Mouse (Mus musculus) gonadal fat pad, adult 2 months (tissue): ENCODE data around the gene Tcf15. TPM values are rescaled to one million over a fixed set of nuclear protein-coding genes. Genes with fewer than 3 reads are reported as not detected.

Experiments used
- DNase-seq: peaks from one replicate; pipeline ENCODE4 v3.0.0-alpha.2; 2012; ENCODE audit warnings: low read depth
- polyA plus RNA-seq: library from polyadenylated mRNA; depleted of rRNA; stranded (reverse); fragments of >200 nt; gene quantifications from 2 replicates; pipeline ENCODE4 v1.2.3, GENCODE M21; 2012

The Tcf15 gene
- polyA plus RNA-seq, 1 experiment, result 23.0 TPM

DNA sequence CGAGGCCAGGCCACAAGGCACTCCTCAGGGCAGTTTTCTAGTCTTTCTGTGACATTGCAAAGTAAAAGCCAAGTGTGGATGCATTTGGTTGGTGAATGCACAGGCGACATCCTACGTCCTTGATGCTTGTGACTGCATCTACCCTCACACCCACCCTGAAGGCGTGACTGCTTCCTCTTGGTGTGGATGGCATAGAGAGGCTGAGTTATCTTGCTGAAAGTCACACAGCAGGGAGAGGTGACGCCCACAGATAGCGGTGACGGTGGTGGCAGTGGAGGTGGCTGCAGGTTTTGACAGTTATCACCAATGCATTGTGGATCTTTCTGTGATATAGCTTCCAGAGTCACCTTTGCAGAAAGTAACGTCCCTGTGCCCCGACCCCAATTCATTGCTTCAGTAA is 20.5 kb upstream of the Tcf15 start:
- DNase-seq, result no peak

DNA sequence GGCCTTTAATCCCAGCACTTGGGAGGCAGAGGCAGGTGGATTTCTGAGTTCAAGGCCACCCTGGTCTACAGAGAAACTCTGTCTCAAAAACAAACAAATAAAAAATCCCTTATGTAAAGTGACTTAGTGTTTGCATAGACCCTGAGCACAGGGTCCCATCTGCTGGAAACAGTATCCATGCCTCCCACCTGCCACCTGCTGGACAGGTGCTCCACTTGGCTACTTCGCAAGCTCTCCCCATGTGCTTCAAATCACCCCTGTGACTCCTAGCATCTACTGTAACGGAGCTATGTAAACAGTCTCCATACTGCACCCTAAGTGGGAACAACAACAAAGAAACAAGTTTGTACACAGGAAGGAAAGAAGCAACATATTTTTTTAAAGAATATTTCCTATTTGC is 14.8 kb upstream of the Tcf15 start:
- DNase-seq, result no peak

- no peak for DNase-seq
These were observed 13.6 kb upstream of the Tcf15 start for GRCm38 (mm10) chr2:152129778-152130177.

GRCm38 (mm10) chr2:152132016-152132415 is 11.3 kb upstream of the Tcf15 start:
- no peak for DNase-seq

GRCm38 (mm10) chr2:152132691-152133090 is 10.7 kb upstream of the Tcf15 start:
- DNase-seq, result peak; percentile 54

DNA sequence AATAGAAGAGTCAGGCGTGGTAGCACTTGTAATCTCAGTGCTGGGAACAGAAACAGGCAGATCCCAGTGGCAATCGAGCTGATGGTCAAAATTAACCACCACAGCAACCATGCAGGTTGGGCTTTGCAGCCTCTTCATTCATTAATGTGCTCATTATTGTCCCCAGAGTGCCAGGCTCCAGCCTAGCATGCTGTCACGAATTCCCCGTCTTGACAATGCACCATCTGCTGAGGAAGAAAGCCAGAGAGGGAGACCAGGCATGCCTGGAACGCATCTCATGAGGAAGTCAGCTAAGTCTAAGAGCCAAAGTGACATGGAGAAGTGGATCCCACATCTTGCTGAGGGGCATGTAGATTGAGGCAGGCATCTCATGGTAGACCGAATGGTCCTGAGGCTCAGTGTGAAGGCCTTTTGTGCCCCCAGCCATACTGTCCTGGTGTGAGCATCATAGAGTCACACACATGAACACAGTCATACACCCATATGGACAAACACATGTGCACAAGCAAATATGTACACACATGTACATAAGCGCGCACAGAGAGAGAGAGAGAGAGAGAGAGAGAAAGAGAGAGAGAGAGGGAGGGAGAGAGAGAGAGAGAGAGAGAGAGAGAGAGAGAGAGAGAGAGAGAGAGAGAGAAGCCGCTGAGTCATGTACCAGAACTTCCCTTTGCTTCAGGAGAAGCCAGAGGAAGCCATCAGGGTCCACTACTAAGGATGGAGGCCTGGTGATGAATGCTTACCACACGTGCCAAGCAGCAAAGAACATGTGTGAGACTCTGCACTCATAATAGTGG is 4.0 kb upstream of the Tcf15 start:
- DNase-seq, result no peak

DNA sequence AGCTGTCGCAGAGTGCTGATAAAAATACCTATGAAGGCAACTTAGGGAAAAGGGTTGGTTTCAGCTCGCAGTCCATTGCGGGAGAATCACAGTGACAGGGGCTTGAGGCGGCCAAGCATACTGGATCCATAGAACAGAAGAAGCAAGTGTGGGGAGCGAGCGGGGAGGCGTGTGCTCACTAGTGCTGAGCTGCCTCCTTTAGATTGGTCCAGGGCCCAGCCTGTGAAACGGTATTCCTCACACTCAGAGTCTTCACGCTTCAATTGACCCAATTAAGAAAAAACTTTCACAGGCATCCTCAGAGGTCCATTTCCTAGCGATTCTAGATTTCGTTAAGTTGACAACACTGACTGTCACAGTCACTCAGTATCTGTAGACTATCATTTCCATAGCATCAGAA is 2.4 kb upstream of the Tcf15 start:
- no peak for DNase-seq

DNA sequence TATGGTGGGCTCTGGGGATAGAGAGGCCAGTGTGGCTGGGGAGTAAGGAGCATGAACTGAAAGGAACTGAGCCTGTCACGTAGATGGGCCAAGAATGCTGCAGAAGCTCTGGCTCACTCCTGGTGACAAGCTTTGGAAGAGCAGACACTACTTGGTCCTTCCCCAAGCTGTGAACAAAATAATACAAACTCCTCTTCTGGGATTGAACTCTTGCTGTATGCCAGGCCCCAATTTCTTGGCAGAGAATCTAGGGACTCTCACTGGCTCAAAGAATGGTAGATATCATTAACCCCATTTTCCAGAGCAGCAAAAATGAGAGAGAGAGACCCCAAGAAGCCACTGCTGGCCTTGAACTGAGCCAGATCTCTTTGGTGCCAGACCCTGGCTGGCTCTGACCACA is 1.9 kb upstream of the Tcf15 start:
- no peak for DNase-seq

DNA sequence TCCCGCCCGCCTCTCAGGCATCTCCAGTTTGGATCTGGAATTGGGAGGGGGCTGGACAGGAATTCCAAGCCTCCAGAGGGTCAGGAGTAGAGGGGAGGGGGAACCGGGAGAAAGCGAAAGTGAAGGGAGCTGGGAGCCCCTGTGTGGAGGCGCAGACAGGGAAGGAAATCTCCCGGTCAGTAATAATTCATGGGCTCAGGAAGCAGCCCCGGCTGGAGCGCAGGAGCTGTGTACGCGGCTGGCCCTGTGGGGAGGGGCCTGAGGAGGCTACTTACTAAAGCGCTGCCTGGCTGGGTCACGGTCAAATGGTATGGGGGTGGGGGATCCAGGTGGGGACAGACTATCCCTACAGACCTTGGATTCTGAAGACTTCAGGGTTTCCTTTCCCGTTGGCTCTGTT is 1.3 kb upstream of the Tcf15 start:
- no peak for DNase-seq

DNA sequence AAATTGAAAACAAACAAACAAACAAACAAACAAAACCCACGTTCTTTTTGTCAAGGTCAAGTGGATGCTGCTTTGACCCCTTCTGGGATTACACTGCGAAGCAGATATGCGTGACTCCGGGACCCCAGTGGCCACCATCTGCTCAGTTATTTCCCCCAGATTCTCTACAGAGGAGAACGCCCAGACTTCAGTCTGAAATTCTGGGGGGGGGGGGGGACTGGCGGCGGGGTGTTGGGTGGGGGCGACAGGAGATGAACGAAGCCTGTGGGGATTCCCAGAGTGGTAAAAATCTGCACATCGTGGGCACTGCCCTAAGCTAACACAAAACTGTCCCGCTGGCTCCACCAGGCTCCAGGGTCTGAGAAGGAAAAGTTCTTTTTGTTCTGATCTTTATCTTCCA is 790 bp upstream of the Tcf15 start:
- no peak for DNase-seq

- DNase-seq, result no peak
These were observed 743 bp downstream of the Tcf15 start for GRCm38 (mm10) chr2:152144158-152144450.

GRCm38 (mm10) chr2:152144501-152144900 is 1.1 kb downstream of the Tcf15 start:
- no peak for DNase-seq

- no peak for DNase-seq
These were observed 2.4 kb downstream of the Tcf15 start for GRCm38 (mm10) chr2:152145711-152146110.

DNA sequence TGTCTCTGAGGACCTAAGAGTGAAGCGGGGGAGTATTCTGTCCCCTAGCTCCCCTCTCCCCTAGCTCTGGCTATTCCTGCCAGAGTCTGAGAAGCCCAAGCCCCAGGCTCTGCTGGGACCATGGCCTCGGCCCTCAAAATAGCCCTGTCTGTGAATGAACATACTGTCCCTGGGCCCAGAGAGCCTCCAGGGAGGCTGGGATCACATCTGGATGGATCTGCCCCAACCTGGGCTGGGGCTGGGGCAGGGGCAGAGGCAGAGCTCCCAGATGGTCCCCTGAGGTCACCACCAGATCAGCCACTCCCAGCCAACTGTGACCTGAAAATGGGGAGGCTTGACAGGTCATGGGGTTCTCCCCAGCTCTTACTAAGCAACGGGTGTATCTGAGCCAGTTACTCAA is 3.7 kb downstream of the Tcf15 start:
- DNase-seq, result no peak

GRCm38 (mm10) chr2:152148675-152149074 is 5.3 kb downstream of the Tcf15 start:
- DNase-seq, result no peak

- no peak for DNase-seq
These were observed 6.5 kb downstream of the Tcf15 start for GRCm38 (mm10) chr2:152149891-152150290.

- no peak for DNase-seq
These were observed 7.0 kb downstream of the Tcf15 start for GRCm38 (mm10) chr2:152150373-152150772.

- no peak for DNase-seq
These were observed 10.0 kb downstream of the Tcf15 start for GRCm38 (mm10) chr2:152153361-152153760.

DNA sequence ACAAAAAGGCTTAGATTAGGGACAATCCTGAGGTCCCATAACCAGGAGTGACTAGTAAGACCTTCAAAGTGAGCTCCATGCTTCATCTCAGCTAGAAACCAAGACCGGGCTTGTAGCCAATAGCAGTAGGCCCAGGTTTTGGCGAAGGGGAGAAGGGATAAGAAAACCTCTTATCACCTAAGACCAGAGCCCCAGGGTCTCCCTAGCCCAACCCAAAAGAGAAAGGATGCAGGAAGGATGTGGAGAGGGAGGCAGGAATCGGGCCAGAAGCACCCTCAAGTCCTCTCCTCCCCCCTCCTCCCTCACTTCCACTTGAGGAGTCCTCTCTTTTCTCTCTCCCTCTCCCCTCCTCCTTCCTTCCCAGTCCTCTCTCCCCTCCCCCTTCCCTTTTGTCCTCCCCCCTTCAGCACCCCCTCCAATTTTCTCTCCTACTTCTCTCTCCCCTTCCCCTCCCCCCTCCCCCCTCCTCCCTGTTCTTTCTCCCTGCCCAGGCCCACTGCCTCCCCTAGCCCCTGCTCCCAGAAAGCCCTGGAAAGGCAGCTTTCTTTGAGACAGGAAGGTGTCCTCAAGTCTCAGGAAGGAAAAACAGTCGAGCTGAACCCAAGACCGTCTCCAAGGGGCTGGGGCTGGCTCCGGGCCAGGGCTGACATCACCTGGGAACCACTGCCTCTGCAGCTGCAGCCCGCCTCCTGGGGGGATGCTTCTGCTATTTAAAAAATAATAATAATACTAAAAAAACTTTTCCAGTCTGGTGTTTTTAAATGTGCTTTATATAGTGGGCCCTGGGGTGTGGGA is 12.2 kb downstream of the Tcf15 start:
- no peak for DNase-seq

DNA sequence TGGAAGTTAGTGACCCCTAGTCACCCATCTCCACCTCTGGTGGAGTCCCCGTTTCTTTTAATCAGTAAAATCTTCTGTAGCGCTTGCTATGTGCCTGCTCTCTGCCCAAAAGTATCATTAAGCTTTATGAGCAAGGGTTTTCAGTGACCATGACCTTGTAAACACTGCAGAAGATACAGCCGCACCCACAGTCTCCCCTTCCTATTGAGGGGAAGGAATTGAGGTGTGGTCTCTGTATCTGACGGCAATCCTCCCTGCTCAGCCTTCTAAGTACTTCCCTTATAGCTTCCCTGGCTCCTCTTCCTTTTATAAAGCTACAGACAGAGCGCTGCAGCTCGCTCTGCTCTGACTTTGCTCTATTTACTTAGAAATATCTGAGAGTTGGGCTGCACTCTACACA is 13.1 kb downstream of the Tcf15 start:
- no peak for DNase-seq

- no peak for DNase-seq
These were observed 16.1 kb downstream of the Tcf15 start for GRCm38 (mm10) chr2:152159487-152159886.

GRCm38 (mm10) chr2:152166257-152166656 is 22.9 kb downstream of the Tcf15 start:
- no peak for DNase-seq

DNA sequence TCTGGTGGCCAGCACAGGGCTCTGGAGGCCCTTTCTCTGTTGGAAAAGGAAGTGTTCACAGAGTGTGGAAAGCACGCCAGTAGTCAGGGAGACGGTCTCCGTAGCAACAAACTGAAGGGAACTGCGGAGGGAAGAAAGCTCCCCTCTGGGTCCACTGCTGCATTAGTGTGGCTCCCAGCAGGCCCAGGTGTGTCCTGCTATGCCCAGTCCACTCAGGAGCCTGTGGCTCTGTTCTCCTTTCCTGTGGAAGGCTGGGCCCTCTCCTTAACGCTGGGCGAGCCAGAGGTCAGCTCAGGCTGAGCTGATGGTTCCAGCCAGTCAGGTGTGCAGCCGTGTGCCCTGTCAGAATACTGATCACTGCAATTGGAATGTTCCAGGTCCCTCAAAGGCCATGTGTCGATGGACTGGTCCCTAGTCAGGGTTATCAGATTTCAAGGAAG is 24.5 kb downstream of the Tcf15 start:
- no peak for DNase-seq
